In genomic region chr7:30399671-30400070, GRCm38 (mm10) we compare ENCODE assay signal across 24 mouse cellular contexts. TPM values are rescaled to one million over a fixed set of nuclear protein-coding genes. Genes with fewer than 3 reads are reported as not detected.
A peak's percentile ranks its signal among the peaks of the same experiment; 100 is the strongest.
DNase-seq lines count a peak whose midpoint lies in the region; ATAC-seq and TF ChIP-seq lines count a peak whose summit lies in the region.
"Had no signal": no experiment of that assay in that cellular context is flagged by ENCODE, and none has a peak within 500 bp of the region (broad histone marks: within the 10 kb centered on the region; RNA-seq: fewer than 3 reads in every experiment).

No protein-coding gene starts in this region.

- H3K9ac ChIP-seq in midbrain, embryonic 14.5 days (replicated peaks; ENCODE audit: low read length), result no peak overlapping the region
- no peak overlapping the region for H3K9ac ChIP-seq in midbrain, embryonic 15.5 days
- no peak overlapping the region for H3K9ac ChIP-seq in liver, postnatal 0 days (replicated peaks)
- H3K9ac ChIP-seq: embryonic facial prominence, embryonic 13.5 days; heart, embryonic 13.5 days; limb, embryonic 13.5 days; liver, embryonic 14.5 days had no signal

- no peaks in the 10 kb centered on the region for H3K36me3 ChIP-seq in midbrain, embryonic 14.5 days (ENCODE audit: control insufficient read depth, insufficient read depth, low read length)
- no peaks in the 10 kb centered on the region for H3K36me3 ChIP-seq in midbrain, embryonic 15.5 days (replicated peaks)
- no peaks in the 10 kb centered on the region for H3K36me3 ChIP-seq in liver, postnatal 0 days (replicated peaks; ENCODE audit: insufficient read depth, low read length)
- H3K36me3 ChIP-seq: embryonic facial prominence, embryonic 13.5 days; heart, embryonic 13.5 days; limb, embryonic 13.5 days; midbrain, embryonic 12.5 days had no signal

- no peak for TF ChIP-seq EP300 in liver, postnatal 0 days (IDR thresholded peaks at IDR 0.05; ENCODE audit: low read depth)

- H3K9me3 ChIP-seq in midbrain, embryonic 14.5 days (ENCODE audit: control insufficient read depth, low read length), result no peaks in the 10 kb centered on the region
- no peaks in the 10 kb centered on the region for H3K9me3 ChIP-seq in midbrain, embryonic 15.5 days
- H3K9me3 ChIP-seq in liver, postnatal 0 days (ENCODE audit: low read length), result no peaks in the 10 kb centered on the region
- H3K9me3 ChIP-seq: embryonic facial prominence, embryonic 13.5 days; heart, embryonic 13.5 days; limb, embryonic 13.5 days; midbrain, embryonic 12.5 days had no signal

- no peak overlapping the region for H3K27ac ChIP-seq in midbrain, embryonic 14.5 days (replicated peaks; ENCODE audit: low read depth, low read length)
- no peak overlapping the region for H3K27ac ChIP-seq in midbrain, embryonic 15.5 days
- H3K27ac ChIP-seq in liver, postnatal 0 days (ENCODE audit: low read depth), result no peak overlapping the region
- H3K27ac ChIP-seq: embryonic facial prominence, embryonic 13.5 days; gastrocnemius, adult 2 months; heart, embryonic 13.5 days; limb, embryonic 13.5 days; liver, embryonic 14.5 days; macrophage; midbrain, embryonic 12.5 days; stomach, postnatal 0 days had no signal

- peak; percentile 69 for DNase-seq in heart, adult 11 months
- DNase-seq in heart, adult 18-20 months, result no peak
- peak; percentile 32 for DNase-seq in midbrain, embryonic 14.5 days
- peak; percentile 33 for DNase-seq in brain, adult 2 months (ENCODE audit: low read depth, low spot score)
- DNase-seq in retina, postnatal 1 day, result peak; percentile 20
- no peak for DNase-seq in liver, postnatal 0 days
- DNase-seq: adrenal gland, adult 8-10 months; cerebellum, adult 11 months; cerebellum, postnatal 10 days; gastrocnemius, adult 2 months; heart, postnatal 36 days; kidney, adult 9 months; right cerebral cortex, postnatal 4 days had no signal

- WGBS in midbrain, embryonic 14.5 days, result 49% methylated on average over 7 of the region's 7 CpGs
- WGBS in midbrain, embryonic 15.5 days, result 55% methylated on average over 7 of the region's 7 CpGs
- WGBS in liver, postnatal 0 days (ENCODE audit: insufficient replicate concordance), result 57% methylated on average over 7 of the region's 7 CpGs

- H3K4me1 ChIP-seq in midbrain, embryonic 14.5 days (ENCODE audit: control insufficient read depth, insufficient read depth, low read length), result 0 out of 2 replicates have a peak, but pooled peaks cover 3% of the 10 kb centered on the region
- 0 out of 2 replicates have a peak, but pooled peaks cover 2% of the 10 kb centered on the region for H3K4me1 ChIP-seq in midbrain, embryonic 15.5 days
- no peaks in the 10 kb centered on the region; the same call in 1 of the 2 replicates for H3K4me1 ChIP-seq in liver, postnatal 0 days (ENCODE audit: insufficient read depth)
- H3K4me1 ChIP-seq: embryonic facial prominence, embryonic 13.5 days; heart, embryonic 13.5 days; limb, embryonic 13.5 days had no signal

- no peak overlapping the region for H3K4me2 ChIP-seq in midbrain, embryonic 14.5 days (ENCODE audit: low read length)
- no peak overlapping the region for H3K4me2 ChIP-seq in midbrain, embryonic 15.5 days
- H3K4me2 ChIP-seq in liver, postnatal 0 days (ENCODE audit: low read depth, low read length), result no peak overlapping the region
- H3K4me2 ChIP-seq: embryonic facial prominence, embryonic 13.5 days; heart, embryonic 13.5 days; limb, embryonic 13.5 days; midbrain, embryonic 12.5 days had no signal

- TF ChIP-seq CTCF in liver, postnatal 0 days (IDR thresholded peaks at IDR 0.05; ENCODE audit: low read depth), result no peak

- ATAC-seq in midbrain, embryonic 14.5 days (ENCODE audit: low FRiP score, low TSS enrichment), result no peak
- no peak for ATAC-seq in midbrain, embryonic 15.5 days (replicated peaks)
- ATAC-seq in liver, postnatal 0 days, result no peak
- ATAC-seq: inflammation-experienced regulatory T-cells, adult 6 months had no signal

- H3K27me3 ChIP-seq in midbrain, embryonic 14.5 days (ENCODE audit: control insufficient read depth, insufficient read depth, low read length), result no peaks in the 10 kb centered on the region
- no peaks in the 10 kb centered on the region for H3K27me3 ChIP-seq in midbrain, embryonic 15.5 days (replicated peaks)
- no peaks in the 10 kb centered on the region for H3K27me3 ChIP-seq in liver, postnatal 0 days (ENCODE audit: insufficient read depth, low read length)
- H3K27me3 ChIP-seq: embryonic facial prominence, embryonic 13.5 days; heart, embryonic 13.5 days; limb, embryonic 13.5 days; midbrain, embryonic 12.5 days had no signal

- no peak overlapping the region for H3K4me3 ChIP-seq in midbrain, embryonic 14.5 days (replicated peaks; ENCODE audit: low read depth, low read length)
- H3K4me3 ChIP-seq in midbrain, embryonic 15.5 days, result no peak overlapping the region
- no peak overlapping the region for H3K4me3 ChIP-seq in liver, postnatal 0 days (ENCODE audit: low read depth, low read length)
- H3K4me3 ChIP-seq: embryonic facial prominence, embryonic 13.5 days; gastrocnemius, adult 2 months; heart, embryonic 13.5 days; limb, embryonic 13.5 days; midbrain, embryonic 12.5 days had no signal

RNA-seq across cellular contexts. Expression of gene Tyrobp, which starts 13.9 kb away (rescaled TPM):
- 10 to 100 TPM; 18.9 to 22.2 TPM for total RNA-seq in heart, adult 18-20 months (2021)
- 11.4 and 29.7 TPM in 2 replicates for polyA plus RNA-seq in midbrain, embryonic 14.5 days (2014; fragmentation: Nextera tagmentation; extraction: Ambion mirVana)
- polyA plus RNA-seq in midbrain, embryonic 15.5 days (2015; fragmentation: Nextera tagmentation; extraction: Ambion mirVana), result 27.8 and 36.6 TPM in 2 replicates
- polyA plus RNA-seq in liver, postnatal 0 days (2015; fragmentation: Nextera tagmentation; extraction: Ambion mirVana), result 221 and 231 TPM in 2 replicates
- polyA plus RNA-seq: C2C12 had no signal

RNA-seq across cellular contexts. Expression of gene Hcst, which starts 20.0 kb away (rescaled TPM):
- total RNA-seq in heart, adult 18-20 months (2021), result 1 to 10 TPM in 1 of 2 experiments, under 1 TPM in 1; 0.69 to 3.3 TPM
- 0.58 TPM in 1 of 2 replicates, not detected in the other for polyA plus RNA-seq in midbrain, embryonic 14.5 days (2014; fragmentation: Nextera tagmentation; extraction: Ambion mirVana)
- polyA plus RNA-seq in midbrain, embryonic 15.5 days (2015; fragmentation: Nextera tagmentation; extraction: Ambion mirVana), result 0.53 and 0.59 TPM in 2 replicates
- 17.4 and 17.6 TPM in 2 replicates for polyA plus RNA-seq in liver, postnatal 0 days (2015; fragmentation: Nextera tagmentation; extraction: Ambion mirVana)
- total RNA-seq: gastrocnemius, adult 2 months; heart, postnatal 36 days; layer of hippocampus, postnatal 14 days had no signal
- polyA plus RNA-seq: C2C12; midbrain, embryonic 12.5 days had no signal

RNA-seq across cellular contexts. Expression of gene Nfkbid, which starts 21.9 kb away (rescaled TPM):
- under 1 TPM; 0.35 to 0.87 TPM for total RNA-seq in heart, adult 18-20 months (2021)
- polyA plus RNA-seq in midbrain, embryonic 14.5 days (2014; fragmentation: Nextera tagmentation; extraction: Ambion mirVana), result 1.4 and 2.3 TPM in 2 replicates
- 2.4 and 2.8 TPM in 2 replicates for polyA plus RNA-seq in midbrain, embryonic 15.5 days (2015; fragmentation: Nextera tagmentation; extraction: Ambion mirVana)
- polyA plus RNA-seq in liver, postnatal 0 days (2015; fragmentation: Nextera tagmentation; extraction: Ambion mirVana), result 1.7 and 2.3 TPM in 2 replicates

RNA-seq across cellular contexts. Expression of gene Lrfn3, which starts 37.1 kb away (rescaled TPM):
- 1 to 10 TPM; 1.4 to 1.8 TPM for total RNA-seq in heart, adult 18-20 months (2021)
- 13.9 and 16.3 TPM in 2 replicates for polyA plus RNA-seq in midbrain, embryonic 14.5 days (2014; fragmentation: Nextera tagmentation; extraction: Ambion mirVana)
- polyA plus RNA-seq in midbrain, embryonic 15.5 days (2015; fragmentation: Nextera tagmentation; extraction: Ambion mirVana), result 16.3 and 17.9 TPM in 2 replicates
- 7.4 and 8.3 TPM in 2 replicates for polyA plus RNA-seq in liver, postnatal 0 days (2015; fragmentation: Nextera tagmentation; extraction: Ambion mirVana)
- polyA plus RNA-seq: inflammation-experienced regulatory T-cells, adult 6 months; macrophage had no signal

RNA-seq across cellular contexts. Expression of gene Aplp1, which starts 45.7 kb away (rescaled TPM):
- total RNA-seq in heart, adult 18-20 months (2021), result 1 to 10 TPM; 2.8 to 3.4 TPM
- 662 and 710 TPM in 2 replicates for polyA plus RNA-seq in midbrain, embryonic 14.5 days (2014; fragmentation: Nextera tagmentation; extraction: Ambion mirVana)
- 790 and 817 TPM in 2 replicates for polyA plus RNA-seq in midbrain, embryonic 15.5 days (2015; fragmentation: Nextera tagmentation; extraction: Ambion mirVana)
- polyA plus RNA-seq in liver, postnatal 0 days (2015; fragmentation: Nextera tagmentation; extraction: Ambion mirVana), result 1.2 and 1.6 TPM in 2 replicates

Comparison
In these comparisons a context has a peak if more than half of its experiments do, and no peak if none do; other contexts are left out.
1. DNase-seq: peak in heart, adult 11 months (single experiment), midbrain, embryonic 14.5 days (single experiment), brain, adult 2 months (single experiment) and retina, postnatal 1 day (single experiment); none in heart, adult 18-20 months (0 of 2) and liver, postnatal 0 days (single experiment).
2. RNA of gene Hcst, which starts 20.0 kb away (polyA plus RNA-seq): 17.4 to 17.6 TPM in liver, postnatal 0 days; 0.58 TPM in midbrain, embryonic 14.5 days and 0.53 to 0.59 TPM in midbrain, embryonic 15.5 days; every median in the first group is over 10 times any median in the second.